Mouse (Mus musculus): Measurements from ENCODE around the gene Gm15517. TPM values are rescaled to one million over a fixed set of nuclear protein-coding genes. Genes with fewer than 3 reads are reported as not detected.
"Not testable (repeated sequence)": the region's sequence is repeated elsewhere in the genome, so short reads cannot be mapped to it uniquely, and the experiment has no call there.

Gm15517 gene
- not detected in 2 replicates for polyA plus RNA-seq (2015; fragmentation: Nextera tagmentation; extraction: Ambion mirVana)

GRCm38 (mm10) chr7:44261147-44261546, at the start of gene Gm15517:
Gm15517 (plus strand) TSS chr7:44261447.
- Histone ChIP-seq H3K4me1 (no peaks in the 10 kb centered on the region), H3K4me2 (no peak within 1 kb of the TSS), H3K9ac (no peak within 1 kb of the TSS), H3K4me3 (no peak within 1 kb of the TSS), H3K9me3 (no peaks in the 10 kb centered on the region), H3K36me3 (peaks cover 3% of the 10 kb centered on the region; the same call in 1 of the 2 replicates), H3K27me3 (replicated peaks) (peaks cover 50% of the 10 kb centered on the region), H3K27ac (replicated peaks) (no peak within 1 kb of the TSS)
- WGBS, result 51% methylated on average over 5 of the region's 5 CpGs
- no peak for ATAC-seq (ENCODE audit: extremely low read depth, insufficient number of reproducible peaks, low FRiP score, low TSS enrichment)

GRCm38 (mm10) chr7:44215645-44216044, 45.6 kb upstream of the Gm15517 start, which contains the start of gene Klk1b5:
Klk1b5 (plus strand) TSS chr7:44215945.
- Histone ChIP-seq H3K4me2 (no peak within 1 kb of the TSS), H3K4me1 (no peaks in the 10 kb centered on the region), H3K9me3 (no peaks in the 10 kb centered on the region), H3K27ac (replicated peaks) (no peak within 1 kb of the TSS), H3K36me3 (no peaks in the 10 kb centered on the region), H3K9ac (no peak within 1 kb of the TSS), H3K4me3 (no peak within 1 kb of the TSS), H3K27me3 (replicated peaks) (peaks cover 6% of the 10 kb centered on the region; the same call in 1 of the 2 replicates)
- ATAC-seq (ENCODE audit: extremely low read depth, insufficient number of reproducible peaks, low FRiP score, low TSS enrichment), result no peak
- 74% methylated on average over 1 of the region's 1 CpGs for WGBS

- not testable (repeated sequence) for H3K27ac ChIP-seq (replicated peaks); H3K4me2 ChIP-seq; H3K9ac ChIP-seq; H3K9me3 ChIP-seq; ATAC-seq (ENCODE audit: extremely low read depth, insufficient number of reproducible peaks, low FRiP score, low TSS enrichment); H3K36me3 ChIP-seq; H3K27me3 ChIP-seq (replicated peaks); H3K4me1 ChIP-seq; H3K4me3 ChIP-seq
- 45% methylated on average over 8 of the region's 10 CpGs for WGBS
Observed at GRCm38 (mm10) chr7:44221601-44222000, 39.6 kb upstream of the Gm15517 start.

GRCm38 (mm10) chr7:44222335-44222734, 38.9 kb upstream of the Gm15517 start:
- not testable (repeated sequence) for H3K27me3 ChIP-seq (replicated peaks); H3K9ac ChIP-seq; H3K4me2 ChIP-seq; ATAC-seq (ENCODE audit: extremely low read depth, insufficient number of reproducible peaks, low FRiP score, low TSS enrichment); H3K36me3 ChIP-seq; H3K9me3 ChIP-seq; H3K4me3 ChIP-seq; H3K27ac ChIP-seq (replicated peaks); H3K4me1 ChIP-seq
- 56% methylated on average over 6 of the region's 6 CpGs for WGBS

GRCm38 (mm10) chr7:44225076-44225475, 36.2 kb upstream of the Gm15517 start, which contains the start of gene Klk1:
Klk1 (plus strand) TSS chr7:44225360.
- no peak within 1 kb of the TSS for H3K4me2 ChIP-seq
- no peak within 1 kb of the TSS for H3K4me3 ChIP-seq
- H3K9ac ChIP-seq, result no peak within 1 kb of the TSS
- peaks cover 6% of the 10 kb centered on the region; the same call in 1 of the 2 replicates for H3K27me3 ChIP-seq (replicated peaks)
- no peaks in the 10 kb centered on the region for H3K9me3 ChIP-seq
- H3K36me3 ChIP-seq, result no peaks in the 10 kb centered on the region
- no peak within 1 kb of the TSS for H3K27ac ChIP-seq (replicated peaks)
- WGBS, result 24% methylated on average over 1 of the region's 1 CpGs
- no peaks in the 10 kb centered on the region for H3K4me1 ChIP-seq
- no peak for ATAC-seq (ENCODE audit: extremely low read depth, insufficient number of reproducible peaks, low FRiP score, low TSS enrichment)

GRCm38 (mm10) chr7:44235909-44236308, 25.3 kb upstream of the Gm15517 start, which contains the start of gene Gm36864:
Gm36864 (plus strand) TSS chr7:44236177.
- Histone ChIP-seq H3K4me3 (no peak within 1 kb of the TSS), H3K27ac (replicated peaks) (no peak within 1 kb of the TSS), H3K27me3 (replicated peaks) (no peaks in the 10 kb centered on the region), H3K9me3 (no peaks in the 10 kb centered on the region), H3K9ac (no peak within 1 kb of the TSS), H3K4me2 (no peak within 1 kb of the TSS), H3K4me1 (no peaks in the 10 kb centered on the region), H3K36me3 (no peaks in the 10 kb centered on the region)
- 0 out of 2 replicates have a peak, but pooled peaks have one; percentile 31 for ATAC-seq (ENCODE audit: extremely low read depth, insufficient number of reproducible peaks, low FRiP score, low TSS enrichment)
- 57% methylated on average over 3 of the region's 3 CpGs for WGBS

- no peak for ATAC-seq (ENCODE audit: extremely low read depth, insufficient number of reproducible peaks, low FRiP score, low TSS enrichment)
- no peaks in the 10 kb centered on the region for H3K4me1 ChIP-seq
- H3K27me3 ChIP-seq (replicated peaks), result no peaks in the 10 kb centered on the region
- no peak overlapping the region for H3K4me3 ChIP-seq
- no peak overlapping the region for H3K9ac ChIP-seq
- H3K27ac ChIP-seq (replicated peaks), result no peak overlapping the region
- H3K9me3 ChIP-seq, result no peaks in the 10 kb centered on the region
- 51% methylated on average over 2 of the region's 2 CpGs for whole genome bisulfite sequencing
- H3K36me3 ChIP-seq, result no peaks in the 10 kb centered on the region
- no peak overlapping the region for H3K4me2 ChIP-seq
Observed at GRCm38 (mm10) chr7:44239913-44240312, 21.3 kb upstream of the Gm15517 start.

GRCm38 (mm10) chr7:44240712-44241111, 20.5 kb upstream of the Gm15517 start:
- no peak overlapping the region for H3K9ac ChIP-seq
- 22% methylated on average over 1 of the region's 1 CpGs for WGBS
- H3K27ac ChIP-seq (replicated peaks), result no peak overlapping the region
- no peaks in the 10 kb centered on the region for H3K9me3 ChIP-seq
- no peaks in the 10 kb centered on the region for H3K27me3 ChIP-seq (replicated peaks)
- no peak for ATAC-seq (ENCODE audit: extremely low read depth, insufficient number of reproducible peaks, low FRiP score, low TSS enrichment)
- H3K36me3 ChIP-seq, result no peaks in the 10 kb centered on the region
- H3K4me3 ChIP-seq, result no peak overlapping the region
- H3K4me1 ChIP-seq, result peaks cover 5% of the 10 kb centered on the region
- H3K4me2 ChIP-seq, result no peak overlapping the region

GRCm38 (mm10) chr7:44241163-44241562, 20.1 kb upstream of the Gm15517 start:
- 67% methylated on average over 2 of the region's 2 CpGs for WGBS
- peaks cover 5% of the 10 kb centered on the region for H3K4me1 ChIP-seq
- H3K4me3 ChIP-seq, result no peak overlapping the region
- H3K9ac ChIP-seq, result no peak overlapping the region
- no peak overlapping the region for H3K27ac ChIP-seq (replicated peaks)
- no peaks in the 10 kb centered on the region for H3K27me3 ChIP-seq (replicated peaks)
- H3K36me3 ChIP-seq, result no peaks in the 10 kb centered on the region
- no peak overlapping the region for H3K4me2 ChIP-seq
- no peak for ATAC-seq (ENCODE audit: extremely low read depth, insufficient number of reproducible peaks, low FRiP score, low TSS enrichment)
- no peaks in the 10 kb centered on the region for H3K9me3 ChIP-seq

- H3K27me3 ChIP-seq (replicated peaks), result no peaks in the 10 kb centered on the region
- no peak for ATAC-seq (ENCODE audit: extremely low read depth, insufficient number of reproducible peaks, low FRiP score, low TSS enrichment)
- H3K36me3 ChIP-seq, result peaks cover 15% of the 10 kb centered on the region
- H3K4me3 ChIP-seq, result no peak overlapping the region
- H3K4me2 ChIP-seq, result no peak overlapping the region
- WGBS, result 44% methylated on average over 1 of the region's 1 CpGs
- H3K4me1 ChIP-seq, result peaks cover 19% of the 10 kb centered on the region
- H3K9me3 ChIP-seq, result no peaks in the 10 kb centered on the region
- H3K9ac ChIP-seq, result no peak overlapping the region
- H3K27ac ChIP-seq (replicated peaks), result no peak overlapping the region
Observed at GRCm38 (mm10) chr7:44244080-44244479, 17.2 kb upstream of the Gm15517 start.

- H3K4me1 ChIP-seq, result peaks cover 24% of the 10 kb centered on the region
- H3K4me2 ChIP-seq, result peak within 1 kb of the TSS; percentile 94
- peaks cover 37% of the 10 kb centered on the region for H3K36me3 ChIP-seq
- no peaks in the 10 kb centered on the region for H3K27me3 ChIP-seq (replicated peaks)
- peak within 1 kb of the TSS; percentile 95 for H3K4me3 ChIP-seq
- peak within 1 kb of the TSS; percentile 91 for H3K27ac ChIP-seq (replicated peaks)
- H3K9ac ChIP-seq, result peak within 1 kb of the TSS; percentile 96
- under 1% methylated on average over 62 of the region's 62 CpGs for WGBS
- H3K9me3 ChIP-seq, result no peaks in the 10 kb centered on the region
- ATAC-seq (ENCODE audit: extremely low read depth, insufficient number of reproducible peaks, low FRiP score, low TSS enrichment), result peak; percentile 74
Observed at GRCm38 (mm10) chr7:44246055-44246983, 14.9 kb upstream of the Gm15517 start, which contains the start of the genes 1700028J19Rik and 2410002F23Rik. 1700028J19Rik (minus strand) TSS chr7:44246695. 2410002F23Rik (plus strand) TSS chr7:44246722.
